Mouse (Mus musculus) cerebellum, postnatal 10 days (tissue): ENCODE results near the gene Castor1.

Source experiments
- DNase-seq, 2 experiments: peaks; one replicate each; pipeline ENCODE4 v3.0.0; 2021; ENCODE audit warnings: mixed read lengths in 2 of 2

The Castor1 gene

GRCm38 (mm10) chr11:4264066-4264465 lies 46.0 kb downstream of the Castor1 start:
- DNase-seq = no peak

- peak; percentile 61 to 63 for DNase-seq
These were observed 48.5 kb downstream of the Castor1 start for GRCm38 (mm10) chr11:4266271-4267201.

DNA sequence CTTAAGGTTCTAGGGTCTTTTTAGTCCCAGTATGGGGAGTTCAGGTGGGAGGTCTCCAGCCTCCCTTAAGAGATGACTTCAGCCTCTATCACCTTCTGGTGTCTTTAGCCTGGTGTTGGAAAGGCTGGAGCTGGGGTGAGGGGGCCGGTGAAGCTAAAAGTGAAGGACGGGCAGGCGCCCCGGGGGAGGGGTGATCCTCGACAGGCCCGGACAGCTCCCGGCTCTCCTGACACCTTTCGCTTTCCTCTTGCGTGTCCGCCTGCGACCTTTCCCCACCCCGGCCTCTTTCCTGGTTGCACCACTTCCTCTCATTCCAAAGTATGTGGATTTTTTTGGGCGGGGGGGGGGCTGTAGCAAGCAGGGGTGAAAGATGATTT lies 49.2 kb downstream of the Castor1 start:
- DNase-seq = peak in 1 of 2 experiments; percentile 31

- no peak for DNase-seq
These were observed 50.5 kb downstream of the Castor1 start for GRCm38 (mm10) chr11:4268500-4268899.

GRCm38 (mm10) chr11:4270744-4271459 lies 52.9 kb downstream of the Castor1 start:
- DNase-seq = peak in 1 of 2 experiments; percentile 38

GRCm38 (mm10) chr11:4271544-4271943 lies 53.5 kb downstream of the Castor1 start:
- no peak for DNase-seq
